In the genomic region with DNA sequence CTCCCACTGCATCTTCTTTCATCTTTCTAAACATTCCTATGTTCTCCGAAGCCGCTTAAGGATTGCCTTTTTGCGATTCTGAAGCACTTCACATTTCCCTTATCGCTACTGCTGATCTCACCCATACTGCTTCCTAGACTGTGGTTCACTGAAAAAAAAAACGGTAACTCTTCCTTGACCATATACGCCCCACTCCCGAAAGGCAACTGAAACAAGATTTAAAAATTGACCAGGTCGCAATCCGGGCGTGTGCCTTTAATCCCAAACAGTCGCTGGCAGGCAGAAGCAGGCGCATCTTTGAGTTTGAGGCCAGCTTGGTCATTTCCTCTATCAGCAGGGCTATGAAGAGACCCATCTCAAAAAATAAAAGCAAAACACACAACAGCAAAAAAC, we compare ENCODE assay signal across 8 mouse cellular contexts. TPM values are rescaled to one million over a fixed set of nuclear protein-coding genes. Genes with fewer than 3 reads are reported as not detected.
DNase-seq lines count a peak whose midpoint lies in the region; ATAC-seq lines count a peak whose summit lies in the region.

No protein-coding gene starts in this region.

- peak; percentile 52 for DNase-seq in adrenal gland, postnatal 10 days
- no peak for DNase-seq in adrenal gland, postnatal 4 days (ENCODE audit: low spot score in 2 of 2)
- peak; percentile 9 to 30 for DNase-seq in thymus, adult 18-20 months
- no peak for DNase-seq in thymus, postnatal 0 days (ENCODE audit: low spot score)
- peak; percentile 44 for DNase-seq in forebrain, embryonic 14.5 days (ENCODE audit: low spot score)
- peak; percentile 9 to 14 for DNase-seq in spleen, postnatal 14 days (ENCODE audit: low spot score in 2 of 2)

- H3K4me2 ChIP-seq in forebrain, embryonic 14.5 days (ENCODE audit: low read length): peak overlapping the region; percentile 88
- H3K4me2 ChIP-seq in intestine, embryonic 16.5 days (ENCODE audit: low read depth, low read length): peak overlapping the region; percentile 58

- peaks cover 24% of the 10 kb centered on the region for H3K4me1 ChIP-seq in forebrain, embryonic 14.5 days (ENCODE audit: control insufficient read depth, insufficient read depth, low read length)
- H3K4me1 ChIP-seq in intestine, embryonic 16.5 days (ENCODE audit: control insufficient read depth, insufficient read depth, low read length): peaks cover 20% of the 10 kb centered on the region

- H3K27ac ChIP-seq in forebrain, embryonic 14.5 days (ENCODE audit: low read depth, low read length): peak overlapping the region; percentile 81
- peak overlapping the region; percentile 87 for H3K27ac ChIP-seq in intestine, embryonic 16.5 days (ENCODE audit: low read length)

- WGBS in forebrain, embryonic 14.5 days: 10% methylated on average over 12 of the region's 12 CpGs
- WGBS in intestine, embryonic 16.5 days: 3% methylated on average over 12 of the region's 12 CpGs

- peaks cover 14% of the 10 kb centered on the region for H3K36me3 ChIP-seq in forebrain, embryonic 14.5 days (ENCODE audit: control insufficient read depth, insufficient read depth, low read length)
- 0 out of 2 replicates have a peak, but pooled peaks cover 2% of the 10 kb centered on the region for H3K36me3 ChIP-seq in intestine, embryonic 16.5 days (ENCODE audit: control insufficient read depth, insufficient read depth, low read length)

- H3K27me3 ChIP-seq in forebrain, embryonic 14.5 days (replicated peaks; ENCODE audit: control insufficient read depth, insufficient read depth, low read length): no peaks in the 10 kb centered on the region
- H3K27me3 ChIP-seq in intestine, embryonic 16.5 days (replicated peaks; ENCODE audit: control insufficient read depth, insufficient read depth, low read length): no peaks in the 10 kb centered on the region

- ATAC-seq in forebrain, embryonic 14.5 days: peak; percentile 24
- peak; percentile 49 for ATAC-seq in intestine, embryonic 16.5 days
- ATAC-seq in megakaryocyte progenitor cell, adult 5-6 weeks (replicated peaks; ENCODE audit: poor library complexity): peak; percentile 18

- peak overlapping the region; percentile 77 for H3K4me3 ChIP-seq in forebrain, embryonic 14.5 days (ENCODE audit: low read depth, low read length)
- peak overlapping the region; percentile 97 for H3K4me3 ChIP-seq in intestine, embryonic 16.5 days (ENCODE audit: low read length)

- H3K9ac ChIP-seq in forebrain, embryonic 14.5 days (ENCODE audit: low read length): peak overlapping the region; percentile 97
- H3K9ac ChIP-seq in intestine, embryonic 16.5 days (ENCODE audit: low read depth, low read length): peak overlapping the region; percentile 74

- no peaks in the 10 kb centered on the region for H3K9me3 ChIP-seq in forebrain, embryonic 14.5 days (replicated peaks; ENCODE audit: control insufficient read depth, low read length)
- H3K9me3 ChIP-seq in intestine, embryonic 16.5 days (ENCODE audit: control insufficient read depth, low read length): no peaks in the 10 kb centered on the region

RNA-seq across cellular contexts. Expression of a gene that starts 0.5 kb away (rescaled TPM):
- 100 to 1,000 TPM; 134 to 158 TPM for total RNA-seq in adrenal gland, postnatal 10 days (2021)
- 100 to 1,000 TPM; 192 to 194 TPM for total RNA-seq in adrenal gland, postnatal 4 days (2021)
- polyA plus RNA-seq in thymus, postnatal 0 days (2015; fragmentation: Nextera tagmentation; extraction: Ambion mirVana): 230 and 243 TPM in 2 replicates
- polyA plus RNA-seq in forebrain, embryonic 14.5 days (2014; fragmentation: Nextera tagmentation; extraction: Ambion mirVana): 302 and 305 TPM in 2 replicates
- polyA plus RNA-seq in intestine, embryonic 16.5 days (2015; fragmentation: Nextera tagmentation; extraction: Ambion mirVana): 170 and 172 TPM in 2 replicates
- 389 and 414 TPM in 2 replicates for total RNA-seq in megakaryocyte progenitor cell, adult 5-6 weeks (2015)
- total RNA-seq in megakaryocyte progenitor cell, adult 5-6 weeks (2017): 215 and 254 TPM in 2 replicates

RNA-seq across cellular contexts. Expression of a gene that starts 4.8 kb away (rescaled TPM):
- total RNA-seq in adrenal gland, postnatal 10 days (2021): 10 to 100 TPM; 14.9 to 21.1 TPM
- 10 to 100 TPM; 23.5 to 25.2 TPM for total RNA-seq in adrenal gland, postnatal 4 days (2021)
- 12.6 and 18.0 TPM in 2 replicates for polyA plus RNA-seq in thymus, postnatal 0 days (2015; fragmentation: Nextera tagmentation; extraction: Ambion mirVana)
- 28.9 and 29.5 TPM in 2 replicates for polyA plus RNA-seq in forebrain, embryonic 14.5 days (2014; fragmentation: Nextera tagmentation; extraction: Ambion mirVana)
- polyA plus RNA-seq in intestine, embryonic 16.5 days (2015; fragmentation: Nextera tagmentation; extraction: Ambion mirVana): 11.5 and 14.9 TPM in 2 replicates
- 5.6 and 6.1 TPM in 2 replicates for total RNA-seq in megakaryocyte progenitor cell, adult 5-6 weeks (2015)
- 9.0 and 11.3 TPM in 2 replicates for total RNA-seq in megakaryocyte progenitor cell, adult 5-6 weeks (2017)

RNA-seq across cellular contexts. Expression of a gene that starts 45.8 kb away (rescaled TPM):
- 100 to 1,000 TPM; 108 to 118 TPM for total RNA-seq in adrenal gland, postnatal 10 days (2021)
- total RNA-seq in adrenal gland, postnatal 4 days (2021): 100 to 1,000 TPM; 116 to 131 TPM
- polyA plus RNA-seq in thymus, postnatal 0 days (2015; fragmentation: Nextera tagmentation; extraction: Ambion mirVana): 261 and 287 TPM in 2 replicates
- 327 and 340 TPM in 2 replicates for polyA plus RNA-seq in forebrain, embryonic 14.5 days (2014; fragmentation: Nextera tagmentation; extraction: Ambion mirVana)
- 259 and 281 TPM in 2 replicates for polyA plus RNA-seq in intestine, embryonic 16.5 days (2015; fragmentation: Nextera tagmentation; extraction: Ambion mirVana)
- total RNA-seq in megakaryocyte progenitor cell, adult 5-6 weeks (2015): 103 and 105 TPM in 2 replicates
- total RNA-seq in megakaryocyte progenitor cell, adult 5-6 weeks (2017): 78.8 and 83.5 TPM in 2 replicates

Comparison
In these comparisons a context has a peak if more than half of its experiments do, and no peak if none do; other contexts are left out.
1. DNase-seq: peak in adrenal gland, postnatal 10 days (single experiment), thymus, adult 18-20 months (2 of 2), forebrain, embryonic 14.5 days (single experiment) and spleen, postnatal 14 days (2 of 2); none in adrenal gland, postnatal 4 days (0 of 2) and thymus, postnatal 0 days (single experiment).
2. Peak in every context shown above with its lines, with median percentiles within 50 percentile points of each other: ATAC-seq.